Mouse (Mus musculus) erythroblast, embryonic 14.5 days (primary cell): ENCODE measurements around the gene Abcc2.

Experiments used
- GATA1 ChIP-seq: IDR thresholded peaks from 2 replicates; pipeline ENCODE4 v1.6.1; 2012; ENCODE audit warnings: low read length, inconsistent platforms, mixed read lengths
- TAL1 ChIP-seq: IDR thresholded peaks from 3 replicates; pipeline ENCODE4 v1.6.1; 2012; ENCODE audit warnings: low read length, inconsistent platforms, mixed read lengths

DNA sequence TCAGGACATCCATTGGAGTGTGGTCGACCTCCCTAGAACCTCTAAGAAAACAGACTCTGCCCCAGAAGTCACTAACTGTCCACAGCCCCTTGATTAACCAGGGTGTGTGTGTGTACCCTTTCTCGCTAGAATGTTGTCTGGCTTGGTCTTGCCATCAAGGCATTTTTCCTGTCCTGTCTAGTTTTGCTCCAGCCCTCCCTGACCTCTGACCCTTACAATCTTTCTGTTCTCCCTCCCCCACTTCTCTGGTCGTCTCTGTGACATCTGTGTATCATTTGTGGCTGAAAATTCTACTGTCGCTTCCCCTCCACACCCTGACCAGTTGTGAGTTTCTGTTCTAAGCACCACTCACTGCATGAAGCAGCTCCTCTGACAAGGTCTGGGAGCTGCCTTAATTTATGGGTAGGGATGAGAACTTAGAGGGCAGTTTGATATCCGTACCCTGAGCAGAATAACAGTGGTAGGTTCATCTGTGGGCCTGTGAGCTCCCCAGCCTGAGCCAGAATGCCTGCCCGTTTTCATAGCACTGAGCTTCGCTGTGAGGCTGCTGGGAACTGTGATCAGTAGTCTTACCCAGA is 63.4 kb downstream of the Abcc2 start:
- TF ChIP-seq TAL1 (no peak), GATA1 (no peak)
